Mouse (Mus musculus): Measurements from ENCODE around the gene Snd1. TPM values are rescaled to one million over a fixed set of nuclear protein-coding genes. Genes with fewer than 3 reads are reported as not detected.

Snd1 gene
- polyA plus RNA-seq, 1 experiment from 2014 or later: 79.3 TPM

DNA sequence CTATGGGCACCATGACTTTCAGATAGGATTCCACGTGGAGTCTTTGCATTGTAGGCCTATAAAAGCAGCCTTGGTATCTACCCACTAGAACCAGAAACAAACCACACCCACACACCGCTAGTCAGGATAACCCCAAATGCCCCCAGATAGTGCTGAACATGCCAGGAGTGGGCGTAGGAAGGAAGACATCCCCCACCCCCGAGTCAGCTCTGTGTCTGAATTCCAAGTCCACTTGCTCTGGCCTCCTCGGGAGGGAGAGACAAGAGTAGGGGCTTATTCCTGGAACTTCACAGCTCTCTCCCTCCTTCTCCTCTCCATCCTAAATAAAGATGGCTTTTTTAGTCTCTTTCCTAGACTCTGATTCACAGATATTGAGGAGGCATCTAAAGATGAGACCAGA lies 494.7 kb downstream of the Snd1 start:
- Histone ChIP-seq H3K36me3 (ENCODE audit: insufficient read depth, low read length) (no peaks in the 10 kb centered on the region), H3K4me1 (replicated peaks; ENCODE audit: insufficient read depth, low read length) (no peaks in the 10 kb centered on the region), H3K27ac (no peak overlapping the region), H3K27me3 (ENCODE audit: insufficient read depth, low read length) (no peaks in the 10 kb centered on the region), H3K4me2 (ENCODE audit: low read length) (no peak overlapping the region), H3K9ac (ENCODE audit: low read depth, low read length) (no peak overlapping the region), H3K9me3 (replicated peaks; ENCODE audit: low read length) (no peaks in the 10 kb centered on the region), H3K4me3 (replicated peaks; ENCODE audit: low read depth, low read length) (no peak overlapping the region)
- ATAC-seq (replicated peaks; ENCODE audit: low FRiP score, low read depth): no peak
- no peak for TF ChIP-seq CTCF (IDR thresholded peaks at IDR 0.05; ENCODE audit: low read depth)
- no peak for DNase-seq (ENCODE audit: low spot score)
- WGBS: 42% methylated on average over 5 of the region's 5 CpGs

DNA sequence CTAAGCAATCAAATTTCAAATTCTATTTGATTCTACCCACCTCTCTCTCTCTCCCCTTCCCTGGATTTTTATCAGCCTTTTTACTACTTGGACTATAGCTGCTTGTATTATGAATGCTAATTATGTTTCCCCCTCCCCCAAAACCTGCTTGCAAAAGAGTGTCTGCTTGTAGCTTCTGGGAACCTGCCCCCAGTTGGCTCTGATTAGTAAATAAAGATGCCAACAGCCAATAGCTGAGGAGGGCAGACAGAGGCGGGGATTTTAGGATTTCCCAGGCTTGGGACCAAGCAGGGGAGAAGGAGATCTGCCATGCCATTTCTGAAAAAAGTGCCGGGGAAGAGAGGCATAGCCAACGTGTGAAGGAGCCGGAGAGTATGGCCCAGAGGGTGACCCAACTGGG lies 495.8 kb downstream of the Snd1 start:
- Histone ChIP-seq H3K4me1 (replicated peaks; ENCODE audit: insufficient read depth, low read length) (no peaks in the 10 kb centered on the region), H3K27me3 (ENCODE audit: insufficient read depth, low read length) (no peaks in the 10 kb centered on the region), H3K36me3 (ENCODE audit: insufficient read depth, low read length) (no peaks in the 10 kb centered on the region), H3K9ac (ENCODE audit: low read depth, low read length) (no peak overlapping the region), H3K9me3 (replicated peaks; ENCODE audit: low read length) (no peaks in the 10 kb centered on the region), H3K4me3 (replicated peaks; ENCODE audit: low read depth, low read length) (no peak overlapping the region), H3K27ac (no peak overlapping the region), H3K4me2 (ENCODE audit: low read length) (no peak overlapping the region)
- 56% methylated on average over 4 of the region's 4 CpGs for WGBS
- no peak for TF ChIP-seq CTCF (IDR thresholded peaks at IDR 0.05; ENCODE audit: low read depth)
- no peak for ATAC-seq (replicated peaks; ENCODE audit: low FRiP score, low read depth)
- no peak for DNase-seq (ENCODE audit: low spot score)

DNA sequence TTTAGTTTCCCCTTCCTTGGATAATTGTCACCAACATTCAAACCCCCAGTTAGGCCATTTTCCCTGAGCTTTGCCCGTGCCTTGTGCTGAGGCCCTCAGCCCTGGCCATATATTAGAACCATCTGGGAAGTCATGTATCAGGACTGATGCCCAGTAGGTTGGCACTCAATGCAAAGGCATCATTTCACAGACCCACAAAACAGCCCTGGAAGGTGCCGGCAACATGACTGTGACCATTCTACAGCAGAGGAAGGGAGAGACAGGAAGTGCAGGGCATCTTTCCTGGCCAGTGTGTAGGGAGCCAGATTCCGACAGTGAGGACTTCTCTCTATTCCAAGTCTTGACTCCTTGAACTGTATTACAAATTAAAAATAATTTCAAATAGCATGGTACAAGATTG lies 499.6 kb downstream of the Snd1 start:
- no peak overlapping the region for H3K4me3 ChIP-seq (replicated peaks; ENCODE audit: low read depth, low read length)
- H3K9ac ChIP-seq (ENCODE audit: low read depth, low read length): no peak overlapping the region
- H3K4me1 ChIP-seq (replicated peaks; ENCODE audit: insufficient read depth, low read length): no peaks in the 10 kb centered on the region
- no peak for DNase-seq (ENCODE audit: low spot score)
- WGBS: 86% methylated on average over 3 of the region's 3 CpGs
- H3K4me2 ChIP-seq (ENCODE audit: low read length): no peak overlapping the region
- H3K27me3 ChIP-seq (ENCODE audit: insufficient read depth, low read length): no peaks in the 10 kb centered on the region
- ATAC-seq (replicated peaks; ENCODE audit: low FRiP score, low read depth): no peak
- H3K27ac ChIP-seq: no peak overlapping the region
- H3K36me3 ChIP-seq (ENCODE audit: insufficient read depth, low read length): no peaks in the 10 kb centered on the region
- no peak for TF ChIP-seq CTCF (IDR thresholded peaks at IDR 0.05; ENCODE audit: low read depth)
- H3K9me3 ChIP-seq (replicated peaks; ENCODE audit: low read length): no peaks in the 10 kb centered on the region

DNA sequence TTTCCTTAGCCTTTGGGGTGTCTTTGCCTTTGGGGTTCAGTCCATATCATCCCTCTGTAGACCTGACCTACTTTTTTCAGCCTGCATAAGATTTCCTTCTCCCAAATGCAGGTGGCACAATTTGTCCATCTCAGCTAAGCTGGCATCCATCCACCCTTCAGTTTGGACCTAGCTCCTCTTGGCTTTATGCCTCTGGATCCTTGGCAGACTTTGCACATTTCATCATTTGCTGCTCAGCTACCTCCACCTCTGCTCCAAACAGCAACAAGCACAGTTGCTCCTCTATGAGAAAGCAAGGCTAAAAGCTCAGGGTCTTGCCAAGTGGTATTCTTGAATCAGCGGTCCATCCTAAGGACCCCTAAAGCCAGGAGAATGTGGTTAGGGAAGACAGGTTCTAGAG lies 500.2 kb downstream of the Snd1 start:
- Histone ChIP-seq H3K4me2 (ENCODE audit: low read length) (no peak overlapping the region), H3K9me3 (replicated peaks; ENCODE audit: low read length) (no peaks in the 10 kb centered on the region), H3K27me3 (ENCODE audit: insufficient read depth, low read length) (no peaks in the 10 kb centered on the region), H3K9ac (ENCODE audit: low read depth, low read length) (no peak overlapping the region), H3K36me3 (ENCODE audit: insufficient read depth, low read length) (no peaks in the 10 kb centered on the region), H3K27ac (no peak overlapping the region), H3K4me1 (replicated peaks; ENCODE audit: insufficient read depth, low read length) (no peaks in the 10 kb centered on the region), H3K4me3 (replicated peaks; ENCODE audit: low read depth, low read length) (no peak overlapping the region)
- DNase-seq (ENCODE audit: low spot score): no peak
- ATAC-seq (replicated peaks; ENCODE audit: low FRiP score, low read depth): no peak
- WGBS: 97% methylated on average over 1 of the region's 1 CpGs
- TF ChIP-seq CTCF (IDR thresholded peaks at IDR 0.05; ENCODE audit: low read depth): no peak

DNA sequence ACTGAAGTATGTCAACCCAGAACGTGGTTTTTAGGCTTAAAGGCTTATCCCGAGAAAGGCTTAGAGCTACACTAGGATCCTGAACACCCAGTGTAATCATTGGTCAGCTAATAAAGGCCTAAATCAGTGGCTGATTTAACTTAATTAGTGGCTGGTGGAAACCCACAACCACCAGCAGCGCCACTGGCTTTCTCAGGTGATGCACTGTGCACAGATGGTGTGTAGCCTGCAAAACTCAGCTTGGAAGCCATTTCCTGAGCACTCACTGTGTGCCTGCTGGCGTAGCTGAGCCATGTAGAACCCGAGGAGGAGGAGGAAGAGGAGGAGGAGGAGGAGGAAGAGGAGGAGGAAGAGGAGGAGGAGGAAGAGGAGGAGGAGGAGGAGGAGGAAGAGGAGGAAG lies 503.1 kb downstream of the Snd1 start:
- no peaks in the 10 kb centered on the region for H3K9me3 ChIP-seq (replicated peaks; ENCODE audit: low read length)
- no peak overlapping the region for H3K4me2 ChIP-seq (ENCODE audit: low read length)
- 48% methylated on average over 4 of the region's 5 CpGs for WGBS
- H3K4me1 ChIP-seq (replicated peaks; ENCODE audit: insufficient read depth, low read length): peaks cover 4% of the 10 kb centered on the region; the same call in 1 of the 2 replicates
- ATAC-seq (replicated peaks; ENCODE audit: low FRiP score, low read depth) (no peak), DNase-seq (ENCODE audit: low spot score) (no peak)
- TF ChIP-seq CTCF (IDR thresholded peaks at IDR 0.05; ENCODE audit: low read depth): no peak
- H3K27ac ChIP-seq: no peak overlapping the region
- no peaks in the 10 kb centered on the region for H3K36me3 ChIP-seq (ENCODE audit: insufficient read depth, low read length)
- H3K4me3 ChIP-seq (replicated peaks; ENCODE audit: low read depth, low read length): no peak overlapping the region
- H3K9ac ChIP-seq (ENCODE audit: low read depth, low read length): no peak overlapping the region
- peaks cover 10% of the 10 kb centered on the region for H3K27me3 ChIP-seq (ENCODE audit: insufficient read depth, low read length)

DNA sequence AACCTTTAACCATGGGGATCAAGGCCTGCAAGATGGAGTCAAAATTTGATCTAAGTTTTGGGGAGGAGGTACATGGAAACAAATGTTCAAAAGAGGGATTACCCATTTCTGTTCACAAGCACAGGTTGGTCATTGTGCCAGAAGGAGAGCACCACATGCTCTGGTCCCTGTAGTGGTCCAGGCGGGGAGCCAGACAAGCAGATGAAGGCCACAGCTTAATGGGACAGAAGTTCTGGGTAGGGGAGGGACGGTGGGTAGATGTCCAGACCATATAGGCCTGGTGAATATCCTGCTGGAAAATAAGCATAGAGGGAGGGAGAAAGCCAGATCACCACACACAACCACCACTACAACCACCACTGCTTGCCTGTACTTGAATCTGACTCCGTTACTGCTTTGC lies 503.9 kb downstream of the Snd1 start:
- 90% methylated on average over 3 of the region's 3 CpGs for WGBS
- H3K27me3 ChIP-seq (ENCODE audit: insufficient read depth, low read length): peaks cover 10% of the 10 kb centered on the region
- ATAC-seq (replicated peaks; ENCODE audit: low FRiP score, low read depth): no peak

DNA sequence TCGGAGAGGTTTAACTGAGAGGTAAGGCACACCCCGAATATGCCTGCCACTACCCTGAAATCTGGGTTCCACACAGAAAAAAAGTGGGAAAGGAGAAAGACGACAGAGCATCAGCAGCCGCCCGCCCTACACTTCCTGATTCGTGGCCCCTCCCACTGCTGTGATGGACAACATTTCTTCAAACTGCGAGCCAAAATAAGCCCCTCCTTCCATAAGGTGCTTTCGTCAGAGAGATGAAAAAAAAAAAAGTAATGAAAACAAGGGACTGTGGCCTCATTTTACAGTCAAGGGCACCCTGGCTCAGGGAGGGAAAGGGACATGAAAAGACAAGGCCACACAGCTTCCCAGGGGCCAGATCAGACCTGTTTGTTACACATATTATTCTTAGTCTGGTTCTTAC lies 504.6 kb downstream of the Snd1 start:
- WGBS: 67% methylated on average over 8 of the region's 8 CpGs
- H3K9ac ChIP-seq (ENCODE audit: low read depth, low read length): no peak overlapping the region

More for the DNA sequence above, 503.9 kb downstream of the Snd1 start:
- no peaks in the 10 kb centered on the region for H3K36me3 ChIP-seq (ENCODE audit: insufficient read depth, low read length)
- no peak overlapping the region for H3K4me3 ChIP-seq (replicated peaks; ENCODE audit: low read depth, low read length)
- TF ChIP-seq CTCF (IDR thresholded peaks at IDR 0.05; ENCODE audit: low read depth): no peak
- no peak overlapping the region for H3K9ac ChIP-seq (ENCODE audit: low read depth, low read length)
- DNase-seq (ENCODE audit: low spot score): no peak
- H3K4me2 ChIP-seq (ENCODE audit: low read length): no peak overlapping the region
- H3K27ac ChIP-seq: no peak overlapping the region
- H3K4me1 ChIP-seq (replicated peaks; ENCODE audit: insufficient read depth, low read length): peaks cover 4% of the 10 kb centered on the region; the same call in 1 of the 2 replicates
- no peaks in the 10 kb centered on the region for H3K9me3 ChIP-seq (replicated peaks; ENCODE audit: low read length)

More for the DNA sequence above, 504.6 kb downstream of the Snd1 start:
- no peaks in the 10 kb centered on the region for H3K9me3 ChIP-seq (replicated peaks; ENCODE audit: low read length)
- no peak for ATAC-seq (replicated peaks; ENCODE audit: low FRiP score, low read depth)
- no peak for TF ChIP-seq CTCF (IDR thresholded peaks at IDR 0.05; ENCODE audit: low read depth)
- no peak overlapping the region for H3K4me2 ChIP-seq (ENCODE audit: low read length)
- no peak overlapping the region for H3K27ac ChIP-seq
- no peak overlapping the region for H3K4me3 ChIP-seq (replicated peaks; ENCODE audit: low read depth, low read length)
- no peaks in the 10 kb centered on the region for H3K36me3 ChIP-seq (ENCODE audit: insufficient read depth, low read length)
- DNase-seq (ENCODE audit: low spot score): no peak
- H3K27me3 ChIP-seq (ENCODE audit: insufficient read depth, low read length): peaks cover 10% of the 10 kb centered on the region
- H3K4me1 ChIP-seq (replicated peaks; ENCODE audit: insufficient read depth, low read length): peaks cover 4% of the 10 kb centered on the region; the same call in 1 of the 2 replicates

Measured in kidney, postnatal 0 days (tissue).